Mouse (Mus musculus) ovary, postnatal 36 days (tissue): ENCODE measurements around the gene Apba2.

Experiments
- DNase-seq: peaks from one replicate; pipeline ENCODE4 v3.0.0; 2022; ENCODE audit warnings: low spot score, mixed read lengths

The Apba2 gene

DNA sequence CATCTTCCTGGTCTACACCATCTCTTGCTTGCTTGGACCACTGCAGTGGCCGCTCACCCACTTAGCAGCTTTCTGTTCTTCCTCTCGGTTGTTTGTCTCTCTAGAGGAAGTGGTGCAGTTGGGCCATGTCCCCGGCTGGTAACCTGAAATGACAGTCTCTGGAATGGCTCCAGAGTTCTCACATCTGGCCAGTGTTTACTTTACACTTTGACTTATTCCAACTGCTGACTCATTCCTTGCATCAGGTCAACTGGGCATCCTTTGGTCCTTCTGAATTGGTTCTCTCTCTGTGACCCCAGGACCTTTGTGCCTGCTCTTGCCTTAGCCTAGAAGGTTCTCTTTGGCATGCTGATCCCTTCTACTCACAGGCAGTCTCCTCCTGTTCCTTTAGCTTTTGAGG, 227.3 kb downstream of the Apba2 start:
- DNase-seq = no peak

DNA sequence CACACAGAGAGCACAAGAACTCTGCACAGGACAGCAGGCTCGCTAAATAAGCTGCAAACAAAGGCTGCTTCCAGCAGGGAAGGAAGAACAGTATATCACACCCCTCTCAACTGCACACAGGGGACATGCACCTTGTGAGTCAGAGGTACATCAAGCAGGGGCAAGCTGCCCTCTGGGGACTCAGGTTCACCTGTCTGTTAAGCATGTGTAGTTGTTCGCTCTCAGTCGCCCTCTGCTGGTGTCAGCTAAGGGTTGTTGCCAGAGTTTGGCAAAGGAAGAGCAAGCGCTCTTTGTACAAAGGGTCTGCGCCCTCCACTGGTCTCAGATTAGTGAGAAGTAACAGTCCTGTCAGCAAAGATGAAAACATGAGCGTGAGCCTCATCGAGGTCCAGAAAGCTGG, 228.3 kb downstream of the Apba2 start:
- DNase-seq = peak; percentile 24

DNA sequence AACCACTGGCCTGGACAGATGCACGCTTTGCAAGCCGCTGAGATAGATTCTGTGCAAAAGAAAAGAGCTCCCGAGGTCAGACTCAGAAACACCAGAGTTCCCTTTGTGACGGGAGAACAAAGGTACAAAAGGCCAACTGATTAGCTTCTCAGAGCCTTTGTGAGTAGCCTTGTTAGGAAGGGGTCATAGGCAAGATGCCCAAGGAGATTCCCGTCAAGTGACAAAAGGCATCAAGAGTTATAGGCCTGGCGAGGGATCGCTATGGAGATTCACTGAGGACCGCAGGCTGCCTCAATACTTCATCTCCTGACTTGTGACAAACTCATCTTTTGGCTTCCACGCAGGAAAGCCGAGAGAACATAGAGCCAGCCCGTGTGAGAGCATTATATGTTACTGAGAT, 237.6 kb downstream of the Apba2 start:
- DNase-seq = no peak

DNA sequence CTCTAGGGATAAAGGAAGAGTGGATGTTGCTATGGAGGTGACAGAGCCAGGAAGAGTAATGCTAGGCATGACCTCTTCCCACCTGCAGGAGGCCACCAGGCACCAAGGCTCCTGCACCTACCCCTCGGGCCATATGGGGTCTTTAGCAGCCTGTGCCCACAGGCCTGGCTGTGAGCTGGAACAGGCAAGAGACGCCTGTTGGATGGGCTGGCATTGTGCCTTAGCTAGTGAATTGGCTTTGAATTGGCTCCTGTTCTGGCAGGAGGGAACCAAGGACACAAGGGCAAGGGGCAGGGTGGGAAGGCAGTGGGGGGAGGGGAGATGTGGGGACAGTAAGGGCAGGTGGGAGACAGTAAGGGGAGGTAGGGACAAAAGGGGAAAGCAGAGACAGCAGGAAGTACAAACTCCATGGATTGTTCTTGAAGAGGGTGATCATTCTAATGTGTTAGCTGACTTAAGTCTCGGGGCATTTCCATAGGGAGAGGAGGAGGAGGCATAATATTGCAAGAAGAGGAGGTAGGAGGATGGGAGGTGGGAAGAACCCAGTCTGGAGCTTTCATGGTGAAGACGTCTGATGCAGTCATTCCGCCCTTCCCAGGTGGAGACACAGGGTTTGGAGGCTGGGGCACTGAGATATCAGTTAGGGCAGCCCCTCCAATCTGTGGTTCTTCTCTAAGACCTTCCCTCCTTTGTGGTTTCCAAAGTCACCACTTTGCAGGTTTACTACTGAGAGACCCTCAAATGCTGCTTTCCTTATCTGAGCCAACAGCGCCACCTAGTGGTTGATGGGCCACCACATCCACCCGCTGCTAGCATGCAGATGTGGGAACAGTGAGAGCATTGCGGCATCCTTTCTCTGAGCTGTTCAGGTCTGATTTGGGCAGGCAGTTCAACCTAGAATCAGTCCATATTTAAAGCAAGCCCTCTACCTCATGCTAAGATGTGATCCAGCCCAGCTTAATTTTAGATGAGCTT, 240.1 kb downstream of the Apba2 start:
- DNase-seq = peak; percentile 60

DNA sequence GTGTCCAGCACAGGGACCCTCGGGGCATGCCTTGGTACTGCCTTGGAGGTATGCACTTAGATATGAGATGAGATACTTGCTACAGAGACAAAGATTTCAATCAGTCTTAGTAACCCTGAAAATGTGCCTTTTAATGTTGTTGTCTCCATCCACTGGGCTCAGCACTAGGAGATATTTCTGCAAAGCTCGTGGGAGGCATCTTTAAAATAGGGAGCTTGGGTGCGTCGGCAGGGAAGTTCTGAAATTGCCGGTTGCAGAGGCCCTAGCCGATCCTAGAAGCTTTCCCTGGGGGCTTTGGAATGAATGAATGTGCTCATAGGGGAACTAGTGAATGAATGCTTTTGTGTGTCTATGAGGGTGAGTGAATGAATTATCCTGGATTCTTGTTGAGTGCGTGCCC, 242.1 kb downstream of the Apba2 start:
- no peak for DNase-seq

DNA sequence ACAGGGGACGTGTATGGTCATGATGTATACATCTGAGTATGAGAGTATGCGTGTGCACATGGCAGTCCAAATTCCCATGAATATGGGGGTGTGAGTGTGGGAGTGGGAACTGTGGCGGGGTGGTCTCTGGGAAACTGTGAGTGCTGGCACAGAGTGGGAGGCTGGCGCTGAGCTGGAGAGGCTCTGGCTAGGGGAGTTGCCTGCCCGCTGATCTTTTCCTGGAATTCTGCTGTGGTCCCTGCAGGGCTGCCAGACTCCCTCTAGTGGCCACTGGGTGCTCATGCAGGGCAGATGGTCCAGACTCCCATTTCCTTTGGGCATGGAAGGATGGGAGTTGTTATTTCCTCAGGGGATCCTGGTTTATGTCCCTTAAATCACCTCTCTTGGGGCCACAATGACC, 250.0 kb downstream of the Apba2 start:
- peak; percentile 46 for DNase-seq

DNA sequence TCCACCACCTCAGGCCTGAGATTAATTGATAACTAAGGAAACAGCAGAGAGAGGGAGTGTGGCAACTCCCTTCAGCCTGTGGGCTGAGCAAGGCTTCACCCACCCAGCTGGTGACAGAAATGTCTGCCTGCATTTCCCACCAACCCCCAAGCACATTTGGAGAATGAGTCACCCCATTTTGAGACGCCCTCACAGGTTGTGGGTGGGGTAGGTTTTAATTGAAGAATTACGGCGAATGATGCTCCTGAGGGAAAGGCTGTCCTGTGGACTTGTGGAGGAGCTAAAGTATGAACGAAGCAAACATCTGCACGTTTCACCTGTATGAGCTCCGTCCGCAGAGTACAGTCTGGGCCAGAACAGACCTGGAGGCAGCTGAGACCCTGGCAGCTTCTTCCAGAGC, 250.6 kb downstream of the Apba2 start:
- DNase-seq = no peak

DNA sequence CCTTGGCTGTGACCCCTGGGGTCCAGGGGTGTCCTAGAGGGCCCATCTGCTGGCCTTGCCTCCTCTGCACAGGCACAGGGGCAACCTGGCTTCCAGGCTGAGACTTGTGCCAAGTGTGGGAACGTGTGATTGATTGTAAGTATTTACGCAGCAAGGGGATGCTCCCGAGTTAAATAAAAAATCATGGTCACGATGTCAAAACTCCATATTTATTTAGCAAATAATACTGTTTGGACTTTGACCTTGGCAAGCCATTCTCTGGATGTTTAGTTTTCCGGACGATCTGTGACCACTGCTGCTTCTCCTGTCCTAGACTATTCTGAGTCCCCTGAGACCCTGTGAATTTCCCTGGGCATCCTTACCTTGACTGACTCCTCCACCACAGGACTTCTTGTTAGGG, 252.2 kb downstream of the Apba2 start:
- no peak for DNase-seq

DNA sequence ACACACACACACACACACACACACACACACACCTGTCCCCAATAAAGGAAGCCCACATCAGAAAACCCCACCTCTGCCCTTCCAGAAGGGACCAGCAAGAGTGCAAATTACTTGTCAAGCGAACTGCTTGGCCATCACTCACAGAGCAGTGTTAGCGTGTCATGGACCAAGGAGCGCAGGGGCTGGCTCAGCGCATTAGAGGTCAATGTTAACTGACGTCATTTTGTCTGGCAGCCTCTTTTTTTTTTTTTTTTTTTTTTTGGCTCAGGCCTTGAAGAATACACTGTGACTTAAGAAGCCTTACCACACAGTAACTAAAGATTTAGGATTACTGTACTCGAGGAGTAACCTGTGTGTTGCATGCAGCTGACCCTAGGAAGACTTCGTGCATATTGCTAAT, 252.7 kb downstream of the Apba2 start:
- no peak for DNase-seq

DNA sequence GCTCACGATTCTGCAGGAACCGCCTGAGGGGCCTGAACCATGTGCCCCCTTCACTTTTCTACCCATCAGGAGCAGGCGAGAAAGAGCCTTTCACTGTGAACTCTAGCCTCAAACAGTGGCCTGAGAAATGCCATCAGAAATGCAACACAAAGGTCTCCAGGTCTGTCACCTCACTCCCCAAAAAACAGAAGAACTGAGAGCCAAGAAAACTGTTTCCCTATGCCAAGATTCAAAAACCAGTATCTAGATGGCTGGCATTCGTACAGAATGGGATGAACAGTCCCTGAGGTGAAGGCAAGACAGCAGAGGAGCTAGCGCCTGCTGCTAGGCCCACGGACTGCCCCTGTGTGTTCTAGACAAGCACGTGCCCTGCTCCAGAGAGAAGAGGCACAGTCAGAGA, 253.6 kb downstream of the Apba2 start:
- DNase-seq = no peak

DNA sequence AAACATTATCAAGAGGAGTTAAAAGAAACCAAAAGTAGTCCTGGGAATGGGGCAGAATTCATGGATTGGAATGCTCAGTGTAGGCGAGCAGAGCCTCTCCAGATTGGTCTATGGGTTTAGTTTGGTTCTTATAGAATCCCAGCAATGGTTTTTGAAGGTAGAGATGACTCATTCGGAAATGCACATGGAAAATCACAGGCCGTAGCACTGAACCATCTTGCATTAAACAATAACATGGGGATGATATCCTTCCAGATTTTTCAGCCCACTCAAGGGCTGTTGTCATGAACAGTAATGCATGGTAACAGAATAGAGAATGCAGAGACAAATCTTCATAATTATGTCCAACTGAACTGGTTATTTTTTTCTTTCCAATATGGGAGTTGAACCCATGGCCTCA, 264.1 kb downstream of the Apba2 start:
- DNase-seq = no peak

DNA sequence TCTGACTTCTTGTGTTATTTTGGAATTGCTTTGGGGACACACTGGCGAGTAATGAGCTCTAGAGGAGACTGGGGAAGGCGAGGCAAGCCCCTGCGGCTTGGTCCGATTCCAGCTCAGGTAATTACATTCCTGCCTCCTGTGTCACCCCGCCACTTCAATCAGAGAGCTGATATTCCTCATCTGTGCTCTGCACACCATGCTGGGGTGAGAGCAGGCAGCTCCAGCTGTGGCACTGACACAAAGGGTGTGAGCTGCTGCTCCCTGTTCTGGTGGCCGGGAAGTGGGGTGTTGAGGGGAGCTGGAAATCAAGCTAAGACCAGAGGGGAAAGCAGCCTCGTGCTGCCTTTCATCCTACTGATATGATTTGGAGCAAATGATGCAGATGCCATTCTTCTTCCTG, 268.3 kb downstream of the Apba2 start:
- DNase-seq = no peak

DNA sequence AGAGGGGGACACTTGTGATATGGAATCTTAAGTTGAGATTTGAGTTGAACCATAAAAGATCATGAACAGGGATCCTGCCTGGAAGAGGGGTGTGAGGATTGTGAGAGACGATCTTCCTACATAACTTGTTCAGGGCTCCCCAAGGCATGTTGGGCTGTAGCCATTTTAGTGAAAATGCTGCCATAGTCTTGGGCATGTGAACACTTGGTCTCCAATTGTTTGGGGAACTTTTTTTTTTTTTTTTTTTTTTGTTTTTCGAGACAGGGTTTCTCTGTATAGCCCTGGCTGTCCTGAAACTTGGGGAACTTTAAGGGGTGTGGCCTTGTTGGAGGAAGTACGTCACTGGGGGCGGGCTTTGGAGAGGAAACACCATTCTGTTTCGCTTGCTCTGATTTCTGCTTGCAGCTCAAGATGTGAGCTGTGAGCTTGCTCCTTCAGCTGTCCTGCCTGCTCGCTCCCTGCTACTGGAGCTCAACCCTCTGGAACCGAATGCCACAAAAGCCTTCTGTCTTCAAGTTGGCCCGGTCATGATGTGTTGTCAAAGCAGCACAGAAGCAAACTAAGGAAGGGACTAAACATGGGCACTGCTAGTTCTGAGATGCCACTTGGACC, 269.4 kb downstream of the Apba2 start:
- no peak for DNase-seq

DNA sequence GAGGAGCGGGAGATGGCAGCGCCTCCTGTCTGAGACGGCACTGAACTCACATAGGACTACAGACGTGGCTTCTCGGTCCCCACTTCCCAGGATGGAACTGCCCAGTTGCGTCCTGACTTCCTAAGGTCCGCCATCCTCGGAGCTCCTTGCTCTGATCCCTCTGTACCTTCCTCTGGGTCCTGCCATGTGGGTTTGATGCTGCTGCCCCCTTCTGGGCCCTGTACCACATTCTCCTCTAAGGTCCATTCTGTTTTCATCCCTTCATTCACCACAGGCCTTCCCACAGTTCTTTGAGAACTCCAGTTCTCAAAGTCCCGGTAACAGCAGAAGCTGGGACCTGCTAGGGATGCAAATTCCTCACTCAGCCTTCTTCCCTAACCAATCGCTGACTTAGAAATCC, 272.0 kb downstream of the Apba2 start:
- DNase-seq = no peak

DNA sequence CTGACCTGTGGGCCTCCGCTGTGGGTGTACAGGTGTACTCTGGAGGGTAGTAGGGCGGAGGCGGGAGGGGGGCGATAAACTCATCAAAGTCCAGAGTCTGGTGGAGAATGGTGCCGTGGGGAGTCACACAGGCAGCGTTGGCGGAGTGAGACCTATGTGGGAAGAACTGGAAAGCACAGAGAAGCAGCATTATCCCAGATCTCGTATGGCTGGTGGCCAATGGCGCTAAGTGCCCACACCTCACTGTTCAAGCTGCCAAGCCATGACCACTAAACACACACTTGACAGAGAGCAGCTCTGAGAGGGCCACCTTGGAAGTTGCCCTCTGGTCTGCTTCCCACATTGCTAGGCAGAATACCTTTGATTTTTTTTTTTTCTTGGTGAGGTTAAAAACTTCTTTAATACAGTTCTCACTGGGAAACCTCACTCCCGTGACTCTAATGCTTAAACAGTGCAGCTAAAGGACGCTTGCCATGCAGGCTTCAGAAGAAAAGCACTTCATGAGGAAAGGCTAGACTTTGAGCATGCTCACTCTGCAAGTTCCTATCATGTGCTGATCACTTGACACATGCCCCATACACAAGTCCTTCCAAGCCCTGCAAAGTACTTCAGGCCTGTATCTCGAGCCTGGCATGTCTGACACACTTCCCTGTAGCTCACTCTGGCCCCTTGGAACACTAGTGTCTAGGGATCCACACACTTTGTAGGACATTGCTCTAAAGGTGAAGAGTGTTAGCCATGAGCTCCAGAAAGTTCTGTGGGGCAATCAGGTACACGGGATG, 275.4 kb downstream of the Apba2 start:
- DNase-seq = no peak

DNA sequence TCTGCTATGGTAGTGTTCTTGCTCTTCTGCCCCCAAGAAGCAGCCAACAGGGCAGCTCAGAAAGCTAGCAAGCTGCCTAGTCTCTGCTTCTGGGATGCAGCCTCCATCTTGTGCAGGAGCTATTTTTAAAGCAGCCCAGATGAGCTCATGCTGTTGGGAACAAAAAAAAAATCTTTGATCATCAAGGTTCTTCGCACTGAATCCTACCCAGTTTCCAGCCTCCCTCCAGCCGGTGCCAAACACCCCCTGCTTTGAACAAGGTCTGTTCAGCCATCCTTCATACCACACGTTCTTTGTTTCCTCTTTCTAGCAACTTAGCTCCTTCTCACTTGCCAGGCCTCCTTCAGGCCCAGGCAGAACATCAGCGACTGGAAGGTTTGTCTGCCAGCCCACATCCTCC, 278.0 kb downstream of the Apba2 start:
- DNase-seq = no peak

DNA sequence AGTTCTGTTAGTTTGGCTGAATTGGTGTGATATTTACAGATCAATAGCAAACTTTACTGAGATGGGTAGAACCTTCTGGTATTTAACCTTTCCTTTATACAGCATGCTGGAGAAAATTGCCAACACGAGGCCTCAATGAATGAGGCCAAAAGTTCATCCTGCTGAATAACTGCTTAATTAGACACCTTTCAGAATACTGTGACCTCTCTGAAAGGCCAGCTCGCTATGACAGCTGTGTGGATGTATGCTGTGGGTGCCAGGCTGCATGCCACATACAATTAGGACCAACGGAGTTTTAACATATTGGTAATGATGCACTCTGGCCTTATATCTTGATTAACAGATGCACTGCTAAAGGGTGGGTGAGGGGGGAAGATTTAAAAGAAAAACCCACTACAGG, 283.5 kb downstream of the Apba2 start:
- DNase-seq = no peak

DNA sequence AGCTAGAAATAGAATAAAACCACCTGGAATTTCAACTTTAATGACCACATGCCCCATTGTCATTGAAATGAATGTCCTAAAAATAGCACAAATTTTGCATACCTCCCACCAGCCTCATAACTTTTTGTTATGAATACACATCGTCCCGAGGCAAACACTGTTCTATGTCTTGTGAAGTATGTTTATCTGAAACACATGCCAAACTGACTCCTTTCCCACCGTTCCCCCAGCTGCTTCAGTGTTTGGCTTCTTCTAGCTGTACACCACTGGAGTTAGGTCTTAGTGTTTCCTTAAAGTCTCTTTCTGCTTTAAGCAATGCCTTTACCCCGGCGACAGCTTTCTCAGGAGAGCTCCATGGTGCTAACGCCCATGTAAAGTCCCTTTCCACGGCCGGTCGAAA, 289.6 kb downstream of the Apba2 start:
- no peak for DNase-seq

DNA sequence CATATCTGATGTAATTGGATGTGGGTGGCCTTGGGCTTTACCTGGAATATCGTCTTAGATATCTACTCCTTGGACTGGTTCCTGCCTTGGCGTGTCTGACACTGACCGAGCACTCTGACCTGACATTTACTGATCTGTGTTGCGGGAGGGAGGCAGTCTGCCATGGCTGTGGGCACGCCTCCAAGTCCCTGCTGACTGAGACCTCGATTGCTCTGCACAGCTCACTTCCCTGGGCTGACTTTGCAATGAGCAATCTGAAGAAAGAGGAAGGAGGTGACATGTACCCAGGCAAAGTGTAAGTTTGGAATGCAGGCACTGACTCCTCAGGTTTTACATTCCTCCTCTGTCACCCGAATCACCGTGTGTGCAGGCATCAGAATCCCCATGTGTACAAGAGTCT, 290.5 kb downstream of the Apba2 start:
- DNase-seq = peak; percentile 63

DNA sequence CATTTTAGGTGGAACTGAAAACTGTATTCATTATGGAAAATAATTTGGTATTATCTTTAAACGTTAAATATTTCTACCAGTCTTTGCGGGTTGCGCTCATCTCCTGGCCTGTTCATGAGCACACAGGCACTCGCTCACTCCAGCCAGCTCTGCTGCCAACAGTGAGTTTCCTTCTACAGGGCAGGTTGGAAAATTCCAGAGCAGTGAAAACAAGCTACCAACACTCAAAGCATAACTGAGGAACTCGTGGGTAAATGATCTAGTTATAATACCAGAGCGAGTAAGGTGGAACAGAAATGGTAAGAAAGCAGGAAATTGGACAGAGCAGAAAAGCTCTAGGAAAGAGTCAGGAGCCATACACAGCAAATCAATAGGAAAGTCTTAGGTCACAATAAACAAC, 294.0 kb downstream of the Apba2 start:
- no peak for DNase-seq
